Mouse (Mus musculus): ENCODE results near the gene Tnfrsf1b.
A peak's percentile ranks its signal among the peaks of the same experiment; 100 is the strongest.

Tnfrsf1b gene

GRCm38 (mm10) chr4:145217837-145218236, 28.8 kb downstream of the Tnfrsf1b start:
- DNase-seq (ENCODE audit: low spot score) = no peak

DNA sequence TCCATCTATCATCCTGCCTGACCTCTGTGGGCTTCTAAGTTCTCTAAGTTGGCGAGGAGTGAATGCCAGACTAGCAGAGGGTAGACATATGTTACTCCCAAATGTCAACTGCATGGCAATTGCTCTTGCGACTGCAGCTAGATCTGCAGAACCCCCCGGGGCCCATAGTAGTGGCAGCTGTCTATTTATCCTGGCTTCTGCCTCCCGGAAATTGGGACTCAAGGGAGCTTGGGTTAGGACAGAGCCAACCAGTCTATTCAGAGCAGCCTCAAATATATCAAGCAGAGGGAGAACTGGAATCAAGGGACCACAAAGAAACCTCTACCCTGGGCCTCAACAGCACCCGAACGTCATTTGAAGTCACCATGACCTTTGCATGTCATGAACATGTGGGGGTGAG, 29.6 kb downstream of the Tnfrsf1b start:
- no peak for DNase-seq (ENCODE audit: low spot score)

DNA sequence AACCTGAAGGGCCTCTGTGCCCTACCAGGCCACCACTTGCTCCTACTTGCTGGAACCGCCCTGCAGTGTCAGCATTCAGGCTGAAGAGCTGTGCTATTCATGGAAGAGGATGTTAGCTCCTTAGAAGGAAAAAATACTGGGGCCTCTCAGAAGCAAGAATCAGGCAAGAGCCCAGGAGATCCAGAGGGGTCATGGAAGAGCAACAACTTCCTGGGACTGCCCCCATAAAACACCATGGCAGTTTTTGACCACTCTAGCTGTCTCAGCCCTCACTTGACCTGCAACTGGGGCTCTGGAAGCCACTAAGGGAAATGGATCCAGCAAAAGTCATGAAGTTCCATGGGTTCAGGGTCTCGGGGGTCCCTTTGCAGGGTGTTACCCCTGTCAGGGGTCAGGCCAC, 31.3 kb downstream of the Tnfrsf1b start:
- DNase-seq (ENCODE audit: low spot score) = no peak

- DNase-seq (ENCODE audit: low spot score) = no peak
Measured at GRCm38 (mm10) chr4:145214786-145215174, 31.9 kb downstream of the Tnfrsf1b start.

GRCm38 (mm10) chr4:145213999-145214785, 32.5 kb downstream of the Tnfrsf1b start:
- peak; percentile 80 for DNase-seq (ENCODE audit: low spot score)

DNA sequence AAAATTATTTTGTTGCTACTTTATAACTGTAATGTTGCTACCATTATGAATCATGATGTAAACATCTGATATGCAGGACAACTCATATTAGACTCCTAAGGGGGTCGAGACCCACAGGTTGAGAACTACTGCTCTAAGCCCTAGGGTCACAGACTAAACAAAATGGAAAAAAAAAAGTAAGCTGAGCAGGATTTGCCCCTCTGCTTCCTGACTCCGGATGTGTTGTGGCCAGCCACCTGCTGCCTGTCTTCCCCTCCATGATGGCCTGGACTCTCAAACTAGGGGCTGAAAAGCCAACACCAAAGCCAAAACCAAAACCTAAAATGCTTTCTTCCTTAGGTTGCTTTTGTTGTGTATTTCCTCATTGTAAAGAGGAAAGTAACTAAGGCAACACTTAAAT, 35.6 kb downstream of the Tnfrsf1b start:
- peak; percentile 38 for DNase-seq (ENCODE audit: low spot score)

- no peak for DNase-seq (ENCODE audit: low spot score)
Measured at GRCm38 (mm10) chr4:145210564-145210963, 36.1 kb downstream of the Tnfrsf1b start.

DNA sequence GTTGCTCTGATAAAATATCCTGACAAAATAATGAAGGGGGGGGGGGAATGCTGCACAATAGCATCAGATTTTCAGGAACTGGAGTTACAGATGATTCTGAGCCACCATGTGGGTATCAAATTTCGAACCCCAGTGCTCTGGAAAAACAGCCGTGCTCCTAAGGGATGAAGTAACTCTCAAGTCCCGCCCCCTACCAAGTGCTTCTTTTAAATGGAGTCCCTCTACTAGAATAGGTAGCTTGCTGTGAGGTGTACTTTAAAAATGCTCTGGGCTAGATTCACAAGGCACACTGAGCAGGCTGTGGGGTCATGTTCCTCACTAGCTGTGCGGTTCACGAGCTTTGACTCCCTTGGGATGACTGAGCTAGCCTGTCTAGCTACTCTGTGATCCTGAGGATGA, 37.0 kb downstream of the Tnfrsf1b start:
- no peak for DNase-seq (ENCODE audit: low spot score)

- no peak for DNase-seq (ENCODE audit: low spot score)
Measured at GRCm38 (mm10) chr4:145209076-145209689, 37.5 kb downstream of the Tnfrsf1b start.

DNA sequence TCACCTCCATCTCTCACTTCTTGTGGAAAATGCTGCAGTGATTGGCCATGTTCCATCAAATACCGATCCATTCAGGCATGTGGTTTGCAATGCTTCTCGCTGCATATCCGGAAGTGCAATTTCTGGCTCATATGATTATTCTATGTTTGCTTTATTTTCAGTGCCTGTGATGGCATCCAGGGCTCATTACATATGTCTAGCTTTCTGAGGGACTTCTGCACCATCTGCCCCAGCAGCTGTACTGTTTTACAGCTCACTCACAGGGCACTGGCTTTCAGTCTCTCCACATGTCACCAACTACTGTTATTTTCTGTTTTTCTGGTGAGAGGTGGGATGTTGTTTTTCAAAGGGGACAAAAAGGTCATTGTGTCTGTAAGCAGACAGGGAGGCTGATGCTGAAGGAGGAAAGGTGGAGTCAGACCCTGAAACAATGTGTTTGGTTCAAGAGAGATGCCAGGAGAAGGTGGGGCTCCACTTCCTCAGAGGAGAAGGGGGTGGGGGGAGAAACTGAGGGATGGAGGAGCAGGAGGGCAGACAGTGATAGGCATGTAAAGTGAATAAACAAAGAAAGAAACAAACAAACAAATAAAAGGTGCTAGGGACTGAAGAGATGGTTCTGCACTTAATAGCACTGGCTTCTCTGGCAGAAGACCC, 38.8 kb downstream of the Tnfrsf1b start:
- no peak for DNase-seq (ENCODE audit: low spot score)

DNA sequence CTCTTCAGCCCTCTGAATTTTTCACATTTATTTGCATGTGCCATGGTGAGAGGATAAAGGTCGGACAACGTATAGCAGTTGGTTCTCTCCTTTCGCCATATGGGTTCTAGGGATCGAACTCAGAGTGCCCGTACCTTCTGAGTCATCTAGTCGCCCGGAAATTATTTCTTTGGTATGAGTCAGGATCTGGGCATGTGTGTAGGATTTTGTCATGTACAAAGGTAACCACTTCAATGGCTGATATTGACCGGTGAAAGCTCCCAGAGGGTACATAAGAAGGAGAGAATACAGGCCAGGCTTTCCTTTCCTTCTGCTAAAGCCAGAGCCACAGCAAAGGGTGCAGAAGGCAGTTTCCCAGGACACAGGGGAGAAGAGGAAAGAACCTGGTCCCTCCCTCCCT, 41.9 kb downstream of the Tnfrsf1b start:
- no peak for DNase-seq (ENCODE audit: low spot score)

DNA sequence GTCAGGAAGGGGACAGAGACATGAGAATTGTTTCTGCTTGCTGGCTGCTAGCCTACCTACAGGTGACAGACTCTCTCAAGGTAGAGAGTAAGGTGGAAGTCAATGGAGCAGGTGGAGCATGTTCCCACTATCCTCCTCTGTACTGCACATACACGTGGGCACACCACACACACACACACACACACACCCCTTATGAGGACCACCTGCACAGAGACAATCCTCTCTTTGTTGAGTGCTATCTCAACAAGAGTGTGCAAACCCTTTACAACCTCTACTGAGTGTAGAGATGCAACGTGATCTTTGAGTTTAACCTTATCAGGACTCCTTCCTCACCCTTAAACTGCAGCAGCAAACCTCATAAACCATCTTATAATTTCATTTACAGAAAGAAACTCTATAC, 43.4 kb downstream of the Tnfrsf1b start:
- no peak for DNase-seq (ENCODE audit: low spot score)

DNA sequence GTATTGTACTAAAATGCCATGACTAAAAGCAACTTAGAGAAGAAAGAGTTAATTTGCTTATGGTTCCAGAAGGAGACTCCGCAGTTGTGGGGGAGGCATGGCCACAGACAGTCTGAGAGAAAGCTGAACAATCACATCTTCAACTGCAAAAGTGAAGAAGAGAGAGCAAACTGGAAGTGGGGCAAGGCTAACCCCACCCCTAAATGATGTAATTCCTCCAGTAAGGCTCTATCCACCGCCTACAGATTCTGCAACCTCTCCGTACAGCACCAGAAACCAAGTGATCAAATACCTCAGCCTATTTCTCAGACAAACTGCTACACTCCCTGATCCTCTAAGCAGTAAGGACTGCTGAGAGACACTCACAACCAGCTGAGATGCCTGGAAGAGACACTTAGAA, 45.2 kb downstream of the Tnfrsf1b start:
- DNase-seq (ENCODE audit: low spot score) = no peak

- DNase-seq (ENCODE audit: low spot score) = no peak
Measured at GRCm38 (mm10) chr4:145199982-145200699, 46.5 kb downstream of the Tnfrsf1b start.

GRCm38 (mm10) chr4:145196586-145196985, 50.1 kb downstream of the Tnfrsf1b start:
- no peak for DNase-seq (ENCODE audit: low spot score)

DNA sequence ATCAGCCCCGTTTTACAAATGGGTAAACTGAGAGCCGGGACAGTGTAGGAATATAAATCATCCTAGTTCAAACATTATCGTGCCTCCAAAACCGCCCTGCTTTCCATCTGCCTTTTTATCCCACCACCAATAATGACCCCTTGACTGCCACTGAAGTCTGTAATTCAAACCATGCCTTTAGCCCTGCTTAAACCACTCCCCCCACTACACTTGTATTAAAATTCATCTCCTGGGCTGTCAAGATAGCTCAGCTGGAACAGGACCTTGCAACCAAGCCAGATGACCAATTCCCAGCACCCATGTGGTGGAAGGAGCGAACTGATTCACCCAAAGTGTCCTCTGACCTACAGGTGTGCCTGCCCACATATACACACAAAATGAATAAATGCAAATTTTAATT, 51.5 kb downstream of the Tnfrsf1b start:
- DNase-seq (ENCODE audit: low spot score) = no peak

DNA sequence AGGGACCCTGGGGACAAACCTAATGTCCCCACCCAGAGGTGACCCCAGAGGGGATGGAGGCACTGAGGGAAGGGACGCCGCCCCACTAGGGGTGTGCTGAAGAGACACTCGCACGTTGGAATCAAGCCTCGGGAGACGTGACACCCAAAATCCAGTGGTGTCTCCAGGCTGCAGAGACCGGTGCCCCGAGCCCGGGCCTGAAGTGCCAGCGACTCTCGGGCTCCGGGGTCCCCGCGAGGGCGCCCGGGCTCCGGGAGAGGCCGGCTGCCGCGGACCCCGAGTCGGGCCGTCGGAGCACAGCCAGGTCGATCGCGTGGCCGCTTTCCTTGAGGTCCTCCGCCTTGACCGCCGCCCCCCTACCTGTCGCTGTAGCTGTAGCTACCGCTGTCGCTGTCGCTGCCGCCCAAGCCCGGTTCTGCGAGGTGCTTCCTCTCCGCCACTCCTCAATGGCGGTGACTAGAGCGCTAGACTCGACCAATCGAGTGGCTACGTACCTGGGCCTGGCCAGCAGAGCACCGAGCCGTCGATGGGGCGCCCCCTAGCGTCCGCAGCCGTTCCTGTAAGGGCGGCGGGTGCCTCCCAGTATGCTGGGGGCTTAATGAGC, 52.0 kb downstream of the Tnfrsf1b start, which contains the start of gene Vps13d:
Gene Vps13d, minus strand, starts transcription at position 447 of the 604 bp plus-strand sequence.
- DNase-seq (ENCODE audit: low spot score) = peak; percentile 91

DNA sequence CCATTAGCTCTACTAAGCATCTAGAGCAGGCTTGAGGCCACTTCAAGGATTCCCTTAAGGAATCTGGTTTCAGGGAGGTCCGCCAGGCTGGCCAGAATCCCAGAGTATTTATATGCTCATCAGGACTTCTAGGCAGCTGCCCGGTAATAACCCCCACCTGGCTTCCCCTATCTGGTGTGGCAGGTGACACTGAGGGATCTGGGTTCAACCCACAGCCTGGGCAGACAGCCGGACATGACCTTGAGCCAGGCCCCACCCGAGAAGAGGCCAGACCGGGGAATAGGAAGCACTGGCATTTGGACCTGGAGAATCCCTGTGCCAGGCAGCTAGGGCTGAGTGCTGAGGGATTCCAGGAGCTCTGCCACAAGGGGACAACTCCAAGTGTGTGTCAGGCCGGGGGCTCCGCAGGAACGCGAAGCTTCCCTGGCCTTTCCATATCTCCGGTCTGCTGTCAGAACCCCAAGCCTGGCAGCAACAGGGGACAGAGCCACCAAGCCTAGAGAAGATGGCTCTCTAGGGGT, 52.6 kb downstream of the Tnfrsf1b start:
- DNase-seq (ENCODE audit: low spot score) = no peak

DNA sequence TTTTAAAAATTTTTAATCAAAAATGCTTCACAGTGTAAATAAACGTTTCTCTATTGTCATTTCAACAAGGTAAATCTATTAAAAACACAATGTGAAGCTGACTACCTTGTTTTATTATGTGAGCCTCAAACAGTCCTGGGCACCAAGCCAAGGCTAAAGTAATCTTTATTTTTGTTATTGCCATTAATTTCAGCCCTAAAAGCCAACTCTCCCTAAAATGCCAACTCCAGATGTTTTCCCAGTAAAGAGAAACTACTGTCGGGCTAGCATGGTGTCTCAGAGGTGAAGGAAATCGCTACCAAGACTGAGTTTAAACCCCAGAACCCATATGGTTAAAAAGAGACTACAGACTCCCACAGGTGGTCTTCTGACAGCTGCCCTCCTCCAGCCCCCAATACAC, 53.3 kb downstream of the Tnfrsf1b start:
- no peak for DNase-seq (ENCODE audit: low spot score)

DNA sequence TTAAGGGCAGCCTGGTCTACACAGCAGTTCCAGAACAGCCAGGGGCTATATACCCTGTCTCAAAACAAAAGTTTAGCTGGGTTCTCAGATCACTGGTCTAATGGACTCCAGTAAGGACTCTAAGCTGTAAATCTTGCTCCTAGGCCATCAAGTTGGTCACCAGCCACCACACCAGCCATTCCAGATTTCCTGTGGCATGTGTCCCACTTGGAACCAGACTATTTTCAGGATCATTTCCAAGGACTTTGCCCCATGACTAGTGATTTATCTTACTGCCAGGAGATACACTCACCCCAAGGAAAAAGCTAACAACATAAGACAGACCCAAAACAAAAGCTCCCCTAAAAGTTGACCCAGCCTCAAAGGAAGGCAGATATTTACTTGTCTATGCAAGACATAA, 54.0 kb downstream of the Tnfrsf1b start:
- DNase-seq (ENCODE audit: low spot score) = no peak

DNA sequence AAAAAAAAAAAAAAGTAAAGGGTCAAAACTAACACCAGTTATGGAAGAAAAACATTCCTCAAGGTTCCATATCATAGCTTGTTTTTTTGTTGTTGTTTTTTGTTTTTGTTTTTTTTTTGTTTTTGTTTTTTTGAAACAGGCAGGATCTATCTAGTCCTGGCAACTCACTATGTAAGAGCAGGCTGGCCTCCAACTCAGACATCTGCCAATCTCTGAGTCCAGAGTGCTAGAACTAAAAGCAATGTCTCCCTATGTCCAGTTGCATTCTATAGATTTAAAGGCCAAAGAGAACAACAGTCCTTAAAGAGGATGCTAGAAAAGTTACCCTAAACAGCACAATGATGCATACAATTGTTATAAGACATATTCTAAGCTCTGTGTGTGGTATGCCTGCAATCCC, 58.1 kb downstream of the Tnfrsf1b start:
- no peak for DNase-seq (ENCODE audit: low spot score)

GRCm38 (mm10) chr4:145187619-145188018, 59.1 kb downstream of the Tnfrsf1b start:
- no peak for DNase-seq (ENCODE audit: low spot score)
